Mouse (Mus musculus) spleen, adult 12 weeks (tissue): Measurements from ENCODE around the gene Tfcp2.
A peak's percentile ranks its signal among the peaks of the same experiment; 100 is the strongest.
"Not testable (repeated sequence)": the region's sequence is repeated elsewhere in the genome, so short reads cannot be mapped to it uniquely, and the experiment has no call there.

Experiments used
- DNase-seq: peaks from one replicate; pipeline ENCODE4 v3.0.0; 2022; ENCODE audit warnings: low spot score

Tfcp2 gene

GRCm38 (mm10) chr15:100556378-100556777, 4.6 kb upstream of the Tfcp2 start:
- DNase-seq = no peak

GRCm38 (mm10) chr15:100555965-100556364, 4.2 kb upstream of the Tfcp2 start:
- DNase-seq = no peak

GRCm38 (mm10) chr15:100550280-100550679, 1.5 kb downstream of the Tfcp2 start:
- DNase-seq = no peak

- not testable (repeated sequence) for DNase-seq
These were observed 8.2 kb downstream of the Tfcp2 start for GRCm38 (mm10) chr15:100543651-100544030.

- not testable (repeated sequence) for DNase-seq
These were observed 8.7 kb downstream of the Tfcp2 start for GRCm38 (mm10) chr15:100542876-100543650.

GRCm38 (mm10) chr15:100541426-100541825, 10.4 kb downstream of the Tfcp2 start:
- DNase-seq = no peak

GRCm38 (mm10) chr15:100541001-100541400, 10.8 kb downstream of the Tfcp2 start:
- not testable (repeated sequence) for DNase-seq

GRCm38 (mm10) chr15:100539411-100539810, 12.4 kb downstream of the Tfcp2 start:
- no peak for DNase-seq

GRCm38 (mm10) chr15:100537913-100538312, 13.9 kb downstream of the Tfcp2 start:
- DNase-seq = no peak

- no peak for DNase-seq
These were observed 23.9 kb downstream of the Tfcp2 start for GRCm38 (mm10) chr15:100527900-100528299.

GRCm38 (mm10) chr15:100525405-100525804, 26.4 kb downstream of the Tfcp2 start:
- no peak for DNase-seq

- DNase-seq = no peak
These were observed 31.5 kb downstream of the Tfcp2 start for GRCm38 (mm10) chr15:100520306-100520705.

- DNase-seq = no peak
These were observed 36.7 kb downstream of the Tfcp2 start for GRCm38 (mm10) chr15:100515121-100515520.

- DNase-seq = no peak
These were observed 38.4 kb downstream of the Tfcp2 start for GRCm38 (mm10) chr15:100513387-100513786.

GRCm38 (mm10) chr15:100510072-100510471, 41.7 kb downstream of the Tfcp2 start:
- DNase-seq = no peak

GRCm38 (mm10) chr15:100508454-100509167, 43.2 kb downstream of the Tfcp2 start:
- no peak for DNase-seq

- not testable (repeated sequence) for DNase-seq
These were observed 52.3 kb downstream of the Tfcp2 start for GRCm38 (mm10) chr15:100499506-100499905.

GRCm38 (mm10) chr15:100495102-100495501, 56.7 kb downstream of the Tfcp2 start, which contains the start of gene Csrnp2:
Gene Csrnp2 (minus strand): TSS chr15:100495488.
- peak; percentile 71 for DNase-seq

- DNase-seq = no peak
These were observed 57.2 kb downstream of the Tfcp2 start for GRCm38 (mm10) chr15:100494647-100495046.

GRCm38 (mm10) chr15:100491966-100492365, 59.8 kb downstream of the Tfcp2 start:
- no peak for DNase-seq

GRCm38 (mm10) chr15:100489263-100489662, 62.5 kb downstream of the Tfcp2 start:
- DNase-seq = no peak

GRCm38 (mm10) chr15:100488297-100488696, 63.5 kb downstream of the Tfcp2 start:
- not testable (repeated sequence) for DNase-seq

- no peak for DNase-seq
These were observed 64.8 kb downstream of the Tfcp2 start for GRCm38 (mm10) chr15:100487050-100487449.
